ENCODE assay signal across 9 mouse cellular contexts in genomic region chr1:39969771-39970406, GRCm38 (mm10).
DNase-seq lines count a peak whose midpoint lies in the region; ATAC-seq and TF ChIP-seq lines count a peak whose summit lies in the region.
"Had no signal": no experiment of that assay in that cellular context is flagged by ENCODE, and none has a peak within 500 bp of the region (broad histone marks: within the 10 kb centered on the region; RNA-seq: fewer than 3 reads in every experiment).

No protein-coding gene starts in this region.

- 0 out of 2 replicates have a peak, but pooled peaks cover 4% of the 10 kb centered on the region for H3K4me1 ChIP-seq in lung, postnatal 0 days (ENCODE audit: insufficient read depth, low read depth, low read length)
- H3K4me1 ChIP-seq in forebrain, embryonic 14.5 days (ENCODE audit: control insufficient read depth, insufficient read depth, low read length): peaks cover 25% of the 10 kb centered on the region
- peaks cover 12% of the 10 kb centered on the region for H3K4me1 ChIP-seq in liver, postnatal 0 days (ENCODE audit: insufficient read depth)

- TF ChIP-seq EP300 in lung, postnatal 0 days (IDR thresholded peaks at IDR 0.05): no peak
- no peak for TF ChIP-seq EP300 in liver, postnatal 0 days (IDR thresholded peaks at IDR 0.05; ENCODE audit: low read depth)

- WGBS in lung, postnatal 0 days: 78% methylated on average over 2 of the region's 2 CpGs
- WGBS in forebrain, embryonic 14.5 days: 48% methylated on average over 2 of the region's 2 CpGs
- WGBS in liver, postnatal 0 days (ENCODE audit: insufficient replicate concordance): 54% methylated on average over 2 of the region's 2 CpGs

- no peak for ATAC-seq in lung, postnatal 0 days
- peak; percentile 38 for ATAC-seq in forebrain, embryonic 14.5 days
- no peak for ATAC-seq in liver, postnatal 0 days

- no peak overlapping the region for H3K4me2 ChIP-seq in lung, postnatal 0 days (replicated peaks; ENCODE audit: low read depth, low read length)
- no peak overlapping the region for H3K4me2 ChIP-seq in forebrain, embryonic 14.5 days (ENCODE audit: low read length)
- no peak overlapping the region for H3K4me2 ChIP-seq in liver, postnatal 0 days (ENCODE audit: low read depth, low read length)
- H3K4me2 ChIP-seq: liver, embryonic 15.5 days had no signal

- H3K9me3 ChIP-seq in lung, postnatal 0 days (ENCODE audit: low read length): no peaks in the 10 kb centered on the region
- no peaks in the 10 kb centered on the region for H3K9me3 ChIP-seq in forebrain, embryonic 14.5 days (replicated peaks; ENCODE audit: control insufficient read depth, low read length)
- H3K9me3 ChIP-seq in liver, postnatal 0 days (ENCODE audit: low read length): no peaks in the 10 kb centered on the region
- H3K9me3 ChIP-seq: liver, embryonic 15.5 days had no signal

- intact Hi-C loops in left cerebral cortex, postnatal 14 days (cut with DNase I): no loop called here

- H3K36me3 ChIP-seq in lung, postnatal 0 days (ENCODE audit: insufficient read depth, low read length): no peaks in the 10 kb centered on the region
- H3K36me3 ChIP-seq in forebrain, embryonic 14.5 days (ENCODE audit: control insufficient read depth, insufficient read depth, low read length): peaks cover 17% of the 10 kb centered on the region
- H3K36me3 ChIP-seq in liver, postnatal 0 days (replicated peaks; ENCODE audit: insufficient read depth, low read length): peaks cover 6% of the 10 kb centered on the region

- H3K27me3 ChIP-seq in lung, postnatal 0 days (replicated peaks; ENCODE audit: insufficient read depth, low read length): no peaks in the 10 kb centered on the region
- H3K27me3 ChIP-seq in forebrain, embryonic 14.5 days (replicated peaks; ENCODE audit: control insufficient read depth, insufficient read depth, low read length): no peaks in the 10 kb centered on the region
- no peaks in the 10 kb centered on the region for H3K27me3 ChIP-seq in liver, postnatal 0 days (ENCODE audit: insufficient read depth, low read length)
- H3K27me3 ChIP-seq: liver, embryonic 15.5 days had no signal

- no peak overlapping the region for H3K4me3 ChIP-seq in lung, postnatal 0 days (ENCODE audit: low read depth, low read length)
- H3K4me3 ChIP-seq in forebrain, embryonic 14.5 days (ENCODE audit: low read depth, low read length): no peak overlapping the region
- H3K4me3 ChIP-seq in liver, postnatal 0 days (ENCODE audit: low read depth, low read length): no peak overlapping the region
- H3K4me3 ChIP-seq: liver, embryonic 15.5 days had no signal

- H3K27ac ChIP-seq in lung, postnatal 0 days (ENCODE audit: low read length): no peak overlapping the region
- peak overlapping the region; percentile 23; the same call in 1 of the 2 replicates for H3K27ac ChIP-seq in forebrain, embryonic 14.5 days (ENCODE audit: low read depth, low read length)
- H3K27ac ChIP-seq in liver, postnatal 0 days (ENCODE audit: low read depth): no peak overlapping the region
- H3K27ac ChIP-seq: liver, embryonic 15.5 days had no signal

- DNase-seq in cerebellum, postnatal 10 days: peak; percentile 83 to 84
- DNase-seq in cerebellum, adult 11-12 months: no peak
- no peak for DNase-seq in lung, postnatal 0 days (ENCODE audit: low spot score)
- no peak for DNase-seq in lung, postnatal 36 days
- DNase-seq in forebrain, embryonic 14.5 days (ENCODE audit: low spot score): peak; percentile 52
- no peak for DNase-seq in liver, postnatal 0 days
- DNase-seq in left cerebral cortex, postnatal 14 days (ENCODE audit: low spot score in 2 of 2): no peak
- no peak for DNase-seq in cerebellum, postnatal 36 days

- no peak overlapping the region for H3K9ac ChIP-seq in lung, postnatal 0 days (replicated peaks; ENCODE audit: low read depth)
- no peak overlapping the region for H3K9ac ChIP-seq in forebrain, embryonic 14.5 days (ENCODE audit: low read length)
- H3K9ac ChIP-seq in liver, postnatal 0 days (replicated peaks): no peak overlapping the region
- H3K9ac ChIP-seq: liver, embryonic 15.5 days had no signal

- peak; percentile 34 for TF ChIP-seq CTCF in lung, postnatal 0 days (IDR thresholded peaks at IDR 0.05)
- TF ChIP-seq CTCF in liver, postnatal 0 days (IDR thresholded peaks at IDR 0.05; ENCODE audit: low read depth): 0 out of 2 replicates have a peak, but pooled peaks have one; percentile 8

Comparison
In these comparisons a context has a peak if more than half of its experiments do, and no peak if none do; other contexts are left out.
1. DNase-seq: peak in cerebellum, postnatal 10 days (2 of 2) and forebrain, embryonic 14.5 days (single experiment); none in cerebellum, adult 11-12 months (single experiment), lung, postnatal 0 days (single experiment), lung, postnatal 36 days (single experiment), liver, postnatal 0 days (single experiment), left cerebral cortex, postnatal 14 days (0 of 2) and cerebellum, postnatal 36 days (0 of 2).